Mouse (Mus musculus): ENCODE results near the gene D5Ertd579e.

Gene D5Ertd579e

DNA sequence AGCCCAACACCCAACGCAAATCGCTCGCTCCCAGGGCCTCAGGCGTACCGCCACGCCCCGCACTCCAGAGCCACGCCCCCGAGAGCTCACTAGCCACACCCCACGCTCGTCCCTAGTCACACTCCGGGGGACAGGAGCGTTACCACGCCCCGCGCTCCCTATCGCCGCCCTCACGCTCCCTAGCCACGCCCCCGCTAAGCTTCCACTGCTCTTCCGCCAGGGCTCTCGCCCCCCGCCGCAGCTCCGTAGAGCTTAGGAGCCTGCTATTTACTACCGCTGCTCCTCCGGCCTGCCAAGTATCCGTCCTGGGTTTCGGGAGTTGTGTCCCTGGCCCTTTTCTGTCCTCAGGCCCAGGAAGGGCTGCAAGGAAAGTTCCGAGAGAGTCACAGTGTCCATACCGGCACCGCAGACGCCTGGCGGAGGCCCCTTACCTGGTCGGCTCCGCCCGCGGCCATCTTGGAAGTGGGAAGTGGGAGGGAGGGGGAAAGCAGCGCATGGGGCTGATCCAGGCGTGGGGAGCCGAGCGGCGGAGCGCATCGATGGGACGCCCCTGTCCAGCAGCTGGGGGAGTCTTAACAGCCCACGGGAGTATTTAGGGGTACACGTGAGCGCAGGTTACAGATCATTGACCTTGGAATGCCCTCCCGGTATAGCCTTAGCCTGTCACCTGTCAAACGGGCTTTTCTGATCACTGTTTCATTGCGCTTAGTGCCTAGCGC is 113.7 kb downstream of the D5Ertd579e start:
- peaks cover 9% of the 10 kb centered on the region; the same call in 1 of the 2 replicates for H3K27me3 ChIP-seq (ENCODE audit: insufficient read depth, low read length)
- TF ChIP-seq NANOG (IDR thresholded peaks at IDR 0.05; ENCODE audit: borderline replicate concordance, low read length) = no peak
- TF ChIP-seq POU5F1 (IDR thresholded peaks at IDR 0.05; ENCODE audit: borderline replicate concordance, low read length) = no peak
- no peak for TF ChIP-seq CTCF (conservative IDR thresholded peaks at IDR 0.05; ENCODE audit: low read length)
- H3K4me1 ChIP-seq (replicated peaks; ENCODE audit: low read depth, low read length) = peaks cover 47% of the 10 kb centered on the region
- no peaks in the 10 kb centered on the region for H3K9me3 ChIP-seq (ENCODE audit: low read length)
- peaks cover 4% of the 10 kb centered on the region; the same call in 1 of the 2 replicates for H3K36me3 ChIP-seq (ENCODE audit: insufficient read depth, low read length)
- peak overlapping the region; percentile 94 for H3K4me3 ChIP-seq (replicated peaks; ENCODE audit: low read length)

DNA sequence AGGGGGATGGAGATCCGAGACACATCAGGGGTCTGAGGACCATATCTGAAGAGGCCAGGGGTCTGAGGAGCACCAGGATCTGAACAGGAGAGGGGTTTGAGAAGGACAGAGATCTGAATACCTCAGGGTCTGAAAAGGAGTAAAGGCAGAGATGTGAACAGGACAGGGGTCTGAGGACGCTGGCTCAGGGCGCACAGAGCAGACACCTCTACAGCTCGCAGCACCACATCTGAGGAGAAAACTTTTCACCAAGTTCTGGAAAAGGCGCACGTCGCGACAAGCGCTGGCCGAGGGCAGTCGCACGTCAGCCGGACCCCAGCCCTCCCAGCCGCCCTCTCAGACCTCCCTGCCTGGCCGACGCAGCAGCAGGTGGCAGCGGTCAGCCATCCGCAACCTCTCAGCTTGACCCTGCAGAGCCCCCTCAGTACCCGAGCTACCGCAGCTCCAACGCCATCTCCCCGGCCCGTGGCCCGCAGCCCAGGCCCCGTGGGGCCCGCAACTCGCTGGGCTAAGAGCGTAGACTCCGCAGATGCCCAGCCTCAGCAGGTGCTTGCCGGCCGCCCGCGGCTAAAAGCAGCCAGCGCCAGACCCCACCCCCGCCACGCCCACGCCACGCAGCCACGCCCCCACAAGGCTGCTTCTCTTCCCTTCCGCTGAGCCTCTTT is 114.4 kb downstream of the D5Ertd579e start:
- Histone ChIP-seq H3K27me3 (ENCODE audit: insufficient read depth, low read length) (peaks cover 9% of the 10 kb centered on the region; the same call in 1 of the 2 replicates), H3K4me3 (replicated peaks; ENCODE audit: low read length) (peak overlapping the region; percentile 94), H3K36me3 (ENCODE audit: insufficient read depth, low read length) (peaks cover 11% of the 10 kb centered on the region; the same call in 1 of the 2 replicates), H3K9me3 (ENCODE audit: low read length) (no peaks in the 10 kb centered on the region), H3K4me1 (replicated peaks; ENCODE audit: low read depth, low read length) (peaks cover 54% of the 10 kb centered on the region)
- TF ChIP-seq CTCF (conservative IDR thresholded peaks at IDR 0.05; ENCODE audit: low read length) = no peak
- no peak for TF ChIP-seq POU5F1 (IDR thresholded peaks at IDR 0.05; ENCODE audit: borderline replicate concordance, low read length)
- TF ChIP-seq NANOG (IDR thresholded peaks at IDR 0.05; ENCODE audit: borderline replicate concordance, low read length) = no peak

DNA sequence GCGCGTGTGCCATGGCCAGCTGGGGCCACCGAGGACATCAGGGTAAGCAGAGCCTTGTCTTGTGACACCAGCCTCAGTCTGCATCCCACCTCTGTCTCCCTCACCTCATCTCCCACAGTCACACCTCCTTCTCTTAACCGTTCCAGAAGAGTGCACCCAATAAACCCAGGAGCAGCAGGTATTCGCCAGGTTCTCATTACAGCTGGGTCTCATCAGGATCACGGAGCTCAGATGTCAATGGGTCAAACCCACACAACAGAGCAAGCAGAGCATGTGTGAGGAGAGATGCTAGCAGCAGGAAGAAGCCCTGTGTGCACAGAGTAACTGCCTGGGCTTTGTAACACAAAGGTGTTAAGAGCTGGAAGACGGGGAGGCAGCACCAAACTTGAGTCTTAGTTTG is 115.9 kb downstream of the D5Ertd579e start:
- TF ChIP-seq POU5F1 (IDR thresholded peaks at IDR 0.05; ENCODE audit: borderline replicate concordance, low read length) (no peak), NANOG (IDR thresholded peaks at IDR 0.05; ENCODE audit: borderline replicate concordance, low read length) (no peak), CTCF (conservative IDR thresholded peaks at IDR 0.05; ENCODE audit: low read length) (no peak)
- H3K9me3 ChIP-seq (ENCODE audit: low read length) = no peaks in the 10 kb centered on the region
- H3K27me3 ChIP-seq (ENCODE audit: insufficient read depth, low read length) = peaks cover 9% of the 10 kb centered on the region; the same call in 1 of the 2 replicates
- H3K4me1 ChIP-seq (replicated peaks; ENCODE audit: low read depth, low read length) = peaks cover 68% of the 10 kb centered on the region
- H3K4me3 ChIP-seq (replicated peaks; ENCODE audit: low read length) = no peak overlapping the region
- peaks cover 11% of the 10 kb centered on the region; the same call in 1 of the 2 replicates for H3K36me3 ChIP-seq (ENCODE audit: insufficient read depth, low read length)

DNA sequence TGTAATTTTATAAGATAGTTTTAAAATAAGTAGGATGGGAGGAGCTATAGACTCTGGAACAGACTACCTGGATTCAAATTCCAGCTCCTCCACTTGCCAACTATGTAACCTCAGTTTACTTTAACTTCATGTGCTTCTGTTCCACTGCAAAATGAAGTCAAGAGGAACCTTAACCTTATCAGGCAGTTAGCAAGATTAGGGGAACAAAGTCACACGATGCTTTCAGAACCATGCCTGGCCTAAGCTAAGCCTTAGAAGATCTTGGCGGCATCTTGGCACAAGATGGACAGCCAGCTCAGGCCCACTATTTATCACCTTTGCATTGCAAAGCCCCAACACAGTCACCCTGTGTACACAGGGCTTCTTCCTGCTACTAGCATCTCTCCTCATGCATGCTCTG is 116.8 kb downstream of the D5Ertd579e start:
- peaks cover 69% of the 10 kb centered on the region for H3K4me1 ChIP-seq (replicated peaks; ENCODE audit: low read depth, low read length)
- H3K9me3 ChIP-seq (ENCODE audit: low read length) = no peaks in the 10 kb centered on the region
- H3K36me3 ChIP-seq (ENCODE audit: insufficient read depth, low read length) = peaks cover 11% of the 10 kb centered on the region; the same call in 1 of the 2 replicates
- H3K27me3 ChIP-seq (ENCODE audit: insufficient read depth, low read length) = peaks cover 9% of the 10 kb centered on the region; the same call in 1 of the 2 replicates
- no peak for TF ChIP-seq POU5F1 (IDR thresholded peaks at IDR 0.05; ENCODE audit: borderline replicate concordance, low read length)
- TF ChIP-seq CTCF (conservative IDR thresholded peaks at IDR 0.05; ENCODE audit: low read length) = no peak
- no peak for TF ChIP-seq NANOG (IDR thresholded peaks at IDR 0.05; ENCODE audit: borderline replicate concordance, low read length)
- H3K4me3 ChIP-seq (replicated peaks; ENCODE audit: low read length) = no peak overlapping the region

DNA sequence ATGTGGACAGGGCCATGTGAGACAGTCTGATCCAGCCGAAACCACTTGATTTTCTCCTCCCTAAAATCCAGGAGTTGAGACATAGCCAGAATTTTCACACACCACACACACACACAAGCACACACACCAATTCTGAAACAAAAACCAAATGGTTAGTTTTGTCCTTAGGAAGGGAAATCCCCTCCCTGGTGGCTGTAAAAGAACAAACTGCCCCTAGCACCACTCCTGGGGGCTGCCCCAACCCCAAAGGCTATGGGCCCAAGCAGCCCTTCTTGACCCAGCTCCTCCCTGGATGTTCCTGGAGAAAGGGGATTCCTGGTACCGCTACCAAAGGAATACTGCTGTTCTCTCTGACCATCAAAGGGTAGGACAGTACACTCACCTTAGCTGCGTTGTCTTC is 119.4 kb downstream of the D5Ertd579e start:
- peaks cover 9% of the 10 kb centered on the region; the same call in 1 of the 2 replicates for H3K27me3 ChIP-seq (ENCODE audit: insufficient read depth, low read length)
- H3K36me3 ChIP-seq (ENCODE audit: insufficient read depth, low read length) = peaks cover 21% of the 10 kb centered on the region

DNA sequence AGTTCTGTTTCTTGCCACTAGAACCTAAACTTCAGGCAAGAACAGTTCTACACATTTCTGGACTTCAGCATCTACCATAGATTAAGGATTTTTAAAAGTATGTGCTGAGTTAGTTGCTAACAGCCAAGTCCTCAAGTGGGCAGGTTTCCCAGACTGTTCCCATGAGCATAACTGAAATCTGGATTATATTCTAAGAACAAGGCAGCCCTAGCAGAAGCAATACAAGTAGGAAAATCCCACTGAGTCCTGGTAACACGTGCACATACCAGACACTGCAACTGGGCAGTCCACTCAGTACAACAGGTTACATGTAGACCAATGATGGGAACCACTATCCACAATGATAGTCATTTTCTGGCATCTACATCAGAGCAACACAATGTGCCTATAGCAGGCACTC is 120.1 kb downstream of the D5Ertd579e start:
- Histone ChIP-seq H3K36me3 (ENCODE audit: insufficient read depth, low read length) (peaks cover 28% of the 10 kb centered on the region), H3K4me3 (replicated peaks; ENCODE audit: low read length) (peak overlapping the region; percentile 43; the same call in 1 of the 2 replicates), H3K9me3 (ENCODE audit: low read length) (no peaks in the 10 kb centered on the region), H3K4me1 (replicated peaks; ENCODE audit: low read depth, low read length) (peaks cover 83% of the 10 kb centered on the region), H3K27me3 (ENCODE audit: insufficient read depth, low read length) (peaks cover 6% of the 10 kb centered on the region; the same call in 1 of the 2 replicates)
- TF ChIP-seq CTCF (conservative IDR thresholded peaks at IDR 0.05; ENCODE audit: low read length) (no peak), POU5F1 (IDR thresholded peaks at IDR 0.05; ENCODE audit: borderline replicate concordance, low read length) (no peak), NANOG (IDR thresholded peaks at IDR 0.05; ENCODE audit: borderline replicate concordance, low read length) (no peak)

More for the DNA sequence above, 119.4 kb downstream of the D5Ertd579e start:
- Histone ChIP-seq H3K9me3 (ENCODE audit: low read length) (no peaks in the 10 kb centered on the region), H3K4me3 (replicated peaks; ENCODE audit: low read length) (no peak overlapping the region), H3K4me1 (replicated peaks; ENCODE audit: low read depth, low read length) (peaks cover 82% of the 10 kb centered on the region)
- TF ChIP-seq POU5F1 (IDR thresholded peaks at IDR 0.05; ENCODE audit: borderline replicate concordance, low read length) = no peak
- TF ChIP-seq NANOG (IDR thresholded peaks at IDR 0.05; ENCODE audit: borderline replicate concordance, low read length) = no peak
- TF ChIP-seq CTCF (conservative IDR thresholded peaks at IDR 0.05; ENCODE audit: low read length) = no peak

DNA sequence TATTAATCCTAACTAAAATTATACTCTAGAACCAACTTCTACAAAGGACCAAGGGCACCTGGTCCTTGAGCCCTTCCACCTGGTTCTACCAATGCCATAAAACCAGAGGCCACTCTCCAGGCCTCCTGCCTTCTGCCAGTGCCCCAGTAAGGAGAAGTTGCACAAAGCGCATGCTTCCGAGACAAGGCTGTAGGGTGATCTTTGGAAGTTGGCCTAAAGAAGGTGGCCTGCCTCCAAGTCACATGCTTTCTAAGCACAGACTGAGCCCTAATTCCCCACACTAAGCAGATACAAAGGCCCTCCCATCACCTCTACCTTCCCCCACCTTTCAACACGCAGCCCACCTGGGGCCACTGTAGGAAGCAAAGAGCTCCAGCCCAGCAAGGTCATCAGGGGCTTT is 120.6 kb downstream of the D5Ertd579e start:
- H3K27me3 ChIP-seq (ENCODE audit: insufficient read depth, low read length) = 0 out of 2 replicates have a peak, but pooled peaks cover 3% of the 10 kb centered on the region
- no peak for TF ChIP-seq CTCF (conservative IDR thresholded peaks at IDR 0.05; ENCODE audit: low read length)
- no peak for TF ChIP-seq NANOG (IDR thresholded peaks at IDR 0.05; ENCODE audit: borderline replicate concordance, low read length)
- no peak for TF ChIP-seq POU5F1 (IDR thresholded peaks at IDR 0.05; ENCODE audit: borderline replicate concordance, low read length)
- H3K4me1 ChIP-seq (replicated peaks; ENCODE audit: low read depth, low read length) = peaks cover 82% of the 10 kb centered on the region
- peaks cover 33% of the 10 kb centered on the region for H3K36me3 ChIP-seq (ENCODE audit: insufficient read depth, low read length)
- peak overlapping the region; percentile 43 for H3K4me3 ChIP-seq (replicated peaks; ENCODE audit: low read length)
- no peaks in the 10 kb centered on the region for H3K9me3 ChIP-seq (ENCODE audit: low read length)

DNA sequence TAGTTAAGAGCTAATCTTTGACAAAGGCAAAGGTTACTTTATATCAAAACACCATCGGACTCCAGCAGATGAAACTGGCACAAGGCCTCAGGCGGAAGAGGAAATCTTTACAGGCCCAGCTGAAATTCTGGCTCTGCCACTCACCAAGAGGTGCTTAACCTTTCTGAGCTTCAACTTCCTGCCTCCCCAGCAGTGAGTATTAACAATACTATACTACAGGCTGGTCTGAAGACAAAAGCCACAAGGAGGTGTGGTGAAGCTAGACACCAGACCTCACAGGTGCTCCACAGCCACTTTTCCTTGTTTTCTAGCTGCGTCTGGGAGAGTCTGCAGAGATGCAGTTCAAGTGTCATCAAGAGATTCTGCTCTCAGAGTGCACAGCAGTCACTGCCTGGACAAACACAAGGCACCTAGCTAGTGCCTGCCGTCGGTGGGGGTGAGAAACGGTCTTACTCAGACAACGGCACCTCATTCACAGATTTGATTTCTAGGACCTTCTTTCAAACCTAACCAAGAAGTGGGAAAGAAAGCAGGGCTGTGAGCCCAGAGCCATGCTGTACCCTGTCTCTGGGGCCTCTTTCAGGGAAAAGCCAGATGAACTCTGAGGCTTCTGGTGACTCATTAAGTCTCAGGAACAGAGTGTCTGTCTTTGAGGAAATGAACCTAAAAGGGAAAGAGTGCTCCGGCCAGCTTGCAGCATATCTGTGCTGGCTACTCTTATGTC is 121.5 kb downstream of the D5Ertd579e start:
- Histone ChIP-seq H3K27me3 (ENCODE audit: insufficient read depth, low read length) (no peaks in the 10 kb centered on the region), H3K4me1 (replicated peaks; ENCODE audit: low read depth, low read length) (peaks cover 83% of the 10 kb centered on the region), H3K9me3 (ENCODE audit: low read length) (no peaks in the 10 kb centered on the region), H3K4me3 (replicated peaks; ENCODE audit: low read length) (peak overlapping the region; percentile 43), H3K36me3 (ENCODE audit: insufficient read depth, low read length) (peaks cover 42% of the 10 kb centered on the region)
- TF ChIP-seq CTCF (conservative IDR thresholded peaks at IDR 0.05; ENCODE audit: low read length) (no peak), NANOG (IDR thresholded peaks at IDR 0.05; ENCODE audit: borderline replicate concordance, low read length) (peak; percentile 78)

Data from E14TG2a.4 (cell line).